Mouse (Mus musculus) fibroblast of lung, adult 2 months (primary cell): ENCODE results near the gene Thoc7.

Source experiments
- DNase-seq: peaks from one replicate; pipeline ENCODE4 v3.0.0-alpha.2; 2011; ENCODE audit warnings: low read depth

The Thoc7 gene

DNA sequence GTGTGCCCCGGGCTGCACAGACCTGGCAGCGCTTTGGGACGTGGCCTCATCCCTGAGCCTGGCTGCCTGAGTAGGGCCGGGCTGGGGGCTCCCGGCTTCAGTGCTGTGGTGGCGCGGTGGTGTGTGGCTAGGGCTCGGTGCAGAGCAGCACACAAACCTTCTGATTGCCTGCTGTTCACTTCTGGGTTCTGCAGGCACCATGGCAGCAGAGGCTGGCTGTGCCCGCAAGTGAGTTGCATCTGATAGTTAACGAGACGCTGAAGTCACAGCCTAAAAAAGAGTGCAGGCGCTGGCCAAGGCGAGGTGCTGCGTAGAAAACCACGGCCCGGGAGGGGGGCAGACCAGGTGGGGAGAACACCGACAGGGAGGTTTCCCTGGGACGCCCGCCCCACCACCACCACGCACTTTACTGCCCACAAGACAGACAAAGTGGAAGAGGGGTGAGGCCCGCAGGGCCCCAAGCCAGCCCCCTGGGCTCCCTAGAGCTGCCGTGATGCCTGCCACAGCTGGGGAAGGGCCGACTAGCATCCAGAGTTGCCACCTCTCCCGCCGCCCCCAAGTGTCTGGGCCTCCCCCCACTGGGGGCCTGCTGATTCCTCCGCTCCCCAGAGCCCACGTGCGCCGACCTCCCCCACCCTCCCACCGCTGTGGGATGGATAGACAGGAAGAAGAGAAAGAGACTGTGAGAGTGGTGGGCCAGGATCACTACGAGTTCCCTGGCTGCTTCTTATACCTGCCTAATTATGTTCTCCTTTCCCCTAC is 28.2 kb downstream of the Thoc7 start:
- DNase-seq, result no peak

DNA sequence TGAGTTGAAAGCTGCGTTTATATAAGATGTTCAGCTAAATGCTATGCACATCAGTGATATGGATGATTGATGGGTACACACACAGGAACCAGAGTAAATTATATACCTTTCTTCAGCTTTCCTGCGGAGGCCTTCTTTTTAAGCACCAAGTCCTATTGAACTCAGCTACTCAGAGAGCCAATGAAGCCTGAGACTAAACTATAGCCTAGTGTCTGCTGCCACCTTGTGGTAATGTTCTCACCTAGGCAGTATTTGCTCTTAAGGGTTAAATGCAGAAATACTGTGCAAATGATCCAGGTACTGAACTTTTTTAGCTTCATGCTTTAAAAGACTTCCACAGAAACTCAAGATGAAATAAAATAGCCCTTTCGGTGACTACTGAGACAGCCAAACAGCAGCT is 44.0 kb downstream of the Thoc7 start:
- peak; percentile 62 for DNase-seq

DNA sequence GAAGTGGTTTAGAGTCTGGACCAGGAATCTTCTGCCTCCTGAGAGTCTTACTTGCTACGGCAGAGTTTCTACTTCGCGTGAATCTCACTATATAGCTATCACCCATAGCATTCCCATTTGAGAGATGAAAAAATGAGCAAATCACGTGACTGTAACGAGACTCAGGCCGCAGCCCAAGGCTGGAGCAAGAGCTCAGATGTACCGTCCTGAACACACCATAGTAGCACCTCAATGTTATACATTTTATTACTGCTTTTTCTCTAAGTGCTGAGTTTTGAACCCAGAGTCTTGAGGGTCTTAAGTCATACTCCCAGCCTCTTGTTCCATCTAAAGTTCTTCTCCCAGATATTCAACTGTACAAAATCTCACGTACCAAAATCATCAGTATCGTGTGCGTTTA is 44.4 kb downstream of the Thoc7 start:
- DNase-seq, result no peak

DNA sequence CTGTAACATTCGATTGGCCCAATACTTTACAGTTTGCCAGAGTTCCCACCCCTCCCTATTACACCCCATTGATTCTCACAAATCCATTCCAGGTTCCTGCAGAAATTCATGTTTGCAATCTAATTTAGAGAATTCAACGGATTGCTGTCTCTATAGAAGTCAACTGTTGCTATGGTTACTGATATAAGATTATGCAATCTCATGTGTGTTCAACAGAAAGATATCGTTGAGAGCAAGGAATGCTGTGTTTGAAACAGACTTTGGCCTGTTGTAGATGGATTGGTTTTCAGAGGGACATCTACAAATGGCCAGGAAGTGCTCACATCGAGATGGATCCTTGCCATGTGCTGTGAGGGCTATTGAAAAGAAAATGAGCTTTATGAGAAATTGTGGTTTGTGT is 46.4 kb downstream of the Thoc7 start:
- DNase-seq, result no peak

DNA sequence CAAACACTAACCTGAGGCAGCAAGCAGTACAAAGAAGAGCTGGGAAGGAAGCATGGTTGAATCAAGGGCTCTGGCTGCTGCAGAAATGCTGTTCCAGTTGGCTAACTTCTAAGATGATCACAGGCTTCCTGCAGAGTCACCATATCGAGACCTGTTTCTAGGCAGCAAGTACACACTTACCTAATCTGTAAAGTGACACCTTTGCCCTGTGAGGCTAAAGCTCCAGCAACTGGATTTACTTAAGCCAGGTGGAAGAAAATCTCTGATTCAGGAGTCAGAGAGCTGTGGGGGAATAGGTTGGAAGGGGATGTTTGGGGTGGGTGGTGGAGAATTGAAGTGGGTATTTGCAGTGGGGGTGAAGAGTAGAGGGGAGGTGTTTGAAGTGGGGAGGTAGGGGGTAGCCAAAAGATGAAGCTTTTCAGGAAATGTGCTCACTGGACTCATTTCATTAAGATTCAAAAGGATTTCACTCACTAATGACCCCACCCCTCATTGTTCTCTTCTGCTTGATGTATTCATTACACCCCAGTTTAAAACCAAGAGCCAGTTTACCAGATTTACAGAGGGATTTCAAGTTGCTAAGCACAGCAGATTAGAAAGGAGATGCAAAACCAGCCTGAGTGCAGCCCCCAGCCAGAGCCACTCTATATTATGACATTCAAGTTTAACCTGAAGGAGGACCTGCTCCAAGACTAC is 47.1 kb downstream of the Thoc7 start, which contains the start of gene Gm281:
Gene Gm281, minus strand, starts transcription at position 92 of the 696 bp plus-strand sequence.
- DNase-seq, result no peak

DNA sequence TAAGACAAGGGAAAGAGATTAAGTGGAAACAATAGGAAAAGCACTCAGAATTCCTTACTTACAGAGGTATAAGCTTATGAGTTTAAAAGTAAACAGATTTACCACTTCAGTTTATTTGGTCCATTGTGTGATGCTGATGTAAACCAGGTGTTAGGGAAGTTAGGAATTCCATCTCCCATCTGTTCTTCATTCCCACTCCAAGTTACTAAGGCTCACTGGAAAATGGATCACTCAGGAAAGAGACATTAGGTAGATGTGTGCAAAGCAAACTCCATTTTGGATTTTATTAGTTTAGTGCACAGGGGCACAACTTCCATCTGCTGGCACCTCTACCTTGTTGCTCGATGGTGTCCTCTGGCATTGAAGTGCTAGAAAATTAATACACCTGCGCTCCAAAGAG is 51.5 kb downstream of the Thoc7 start:
- DNase-seq, result no peak

DNA sequence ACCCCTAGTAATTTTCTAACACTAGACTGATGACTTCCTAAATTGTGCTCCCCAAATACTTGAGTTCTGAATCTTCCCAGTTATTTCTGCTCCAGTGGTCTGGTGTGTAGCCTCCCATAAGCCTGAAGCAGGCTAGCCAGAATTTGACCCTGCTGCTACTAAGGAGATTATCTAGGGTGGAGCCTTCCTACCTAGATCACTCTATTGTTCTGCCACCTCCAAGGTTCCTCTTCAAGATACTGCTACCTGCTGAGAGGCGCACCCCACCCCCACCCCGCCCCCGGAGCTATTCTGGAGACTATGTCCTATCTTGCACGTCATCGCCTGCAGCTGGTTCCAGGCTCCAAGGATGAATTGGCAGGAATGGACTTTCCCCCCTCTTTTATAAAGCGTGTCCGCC is 54.5 kb downstream of the Thoc7 start:
- no peak for DNase-seq

DNA sequence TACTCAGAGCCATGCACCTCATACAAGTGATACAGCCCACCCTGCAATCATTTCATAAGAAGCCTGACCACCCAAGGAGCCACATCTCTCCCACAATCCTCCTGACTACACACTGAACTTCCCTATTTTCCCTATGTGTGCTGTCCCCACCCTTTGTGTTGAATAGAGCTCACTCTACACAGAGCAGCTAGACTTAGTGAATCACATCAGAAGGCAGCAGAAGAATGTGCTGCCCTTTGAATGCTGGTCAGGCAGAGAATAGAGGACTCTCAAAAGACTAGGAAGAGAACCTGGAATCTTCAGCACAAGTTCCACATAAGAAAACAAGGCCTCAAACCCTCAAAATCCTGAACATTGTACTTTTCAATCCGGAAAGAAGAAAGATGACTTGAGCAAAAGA is 55.2 kb downstream of the Thoc7 start:
- no peak for DNase-seq

DNA sequence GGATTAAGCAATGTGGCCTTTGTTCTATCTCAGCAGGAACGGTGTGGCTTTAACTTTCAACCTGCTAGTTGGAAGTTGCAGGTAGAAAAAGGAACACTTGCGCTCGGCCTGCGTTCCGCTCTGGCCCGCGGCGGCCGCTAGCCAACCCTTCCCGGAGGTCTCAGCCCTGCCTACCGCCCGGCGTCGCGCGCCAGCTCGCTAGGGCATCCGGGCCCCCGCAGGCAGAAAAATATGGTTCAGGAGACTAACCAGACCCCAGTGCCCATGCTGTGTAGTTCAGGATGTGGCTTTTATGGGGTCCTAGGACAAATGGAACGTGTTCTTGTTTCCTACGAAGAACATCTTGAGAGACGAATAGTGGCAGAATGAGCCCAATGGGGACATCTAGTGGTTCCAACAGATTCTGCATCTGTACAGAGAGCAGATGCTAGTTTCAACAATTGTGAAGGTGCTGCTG is 60.0 kb downstream of the Thoc7 start:
- peak; percentile 53 for DNase-seq
